Mouse (Mus musculus) cerebellum, postnatal 4 days (tissue): ENCODE data around the gene Serpinb6e.

Experiments
- DNase-seq, 2 experiments: peaks; one replicate each; pipeline ENCODE4 v3.0.0; 2022; ENCODE audit warnings: low spot score in 2 of 2, mixed read lengths in 1 of 2

Gene Serpinb6e

GRCm38 (mm10) chr13:33843308-33843707 is at the start of gene Serpinb6e:
Gene Serpinb6e (minus strand): TSS chr13:33843408.
- no peak for DNase-seq

DNA sequence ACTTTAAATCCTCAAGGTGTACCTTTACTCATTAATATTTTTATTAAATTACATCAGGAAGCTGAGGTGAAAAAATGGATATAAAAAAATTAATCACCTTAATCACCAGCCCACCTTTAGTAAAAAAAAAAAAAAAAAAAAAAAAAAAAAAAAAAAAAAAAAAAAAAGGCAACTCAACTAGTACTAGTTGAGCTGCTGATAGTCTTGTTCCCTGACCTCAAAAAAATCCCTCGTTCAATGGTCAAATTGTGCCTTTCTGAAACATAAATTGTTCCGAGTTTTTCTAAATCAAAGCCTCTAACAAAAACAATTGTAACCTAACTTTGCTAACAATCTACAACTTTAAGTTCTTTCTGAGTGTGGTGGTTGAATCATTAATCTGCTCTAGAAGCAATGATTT is 12.5 kb downstream of the Serpinb6e start:
- DNase-seq = no peak

DNA sequence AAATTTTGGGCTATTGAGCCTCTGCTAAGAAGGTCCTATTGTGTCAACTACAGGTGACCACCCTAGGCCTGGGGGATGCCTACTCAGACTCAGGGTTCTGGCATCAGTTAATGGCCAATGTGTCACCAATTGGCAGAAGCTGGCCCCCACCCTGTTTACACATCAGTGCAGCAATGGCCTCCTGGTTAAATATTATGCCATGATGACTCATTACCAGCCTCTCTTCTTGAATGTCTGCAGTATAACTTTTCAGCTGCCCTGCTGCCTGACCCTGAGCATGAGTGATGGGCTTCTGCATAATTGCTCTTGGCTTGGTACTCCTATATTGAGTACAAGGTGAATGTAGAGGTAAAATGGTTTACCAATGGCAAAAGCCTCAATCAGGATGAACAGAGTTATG is 19.8 kb downstream of the Serpinb6e start:
- no peak for DNase-seq

DNA sequence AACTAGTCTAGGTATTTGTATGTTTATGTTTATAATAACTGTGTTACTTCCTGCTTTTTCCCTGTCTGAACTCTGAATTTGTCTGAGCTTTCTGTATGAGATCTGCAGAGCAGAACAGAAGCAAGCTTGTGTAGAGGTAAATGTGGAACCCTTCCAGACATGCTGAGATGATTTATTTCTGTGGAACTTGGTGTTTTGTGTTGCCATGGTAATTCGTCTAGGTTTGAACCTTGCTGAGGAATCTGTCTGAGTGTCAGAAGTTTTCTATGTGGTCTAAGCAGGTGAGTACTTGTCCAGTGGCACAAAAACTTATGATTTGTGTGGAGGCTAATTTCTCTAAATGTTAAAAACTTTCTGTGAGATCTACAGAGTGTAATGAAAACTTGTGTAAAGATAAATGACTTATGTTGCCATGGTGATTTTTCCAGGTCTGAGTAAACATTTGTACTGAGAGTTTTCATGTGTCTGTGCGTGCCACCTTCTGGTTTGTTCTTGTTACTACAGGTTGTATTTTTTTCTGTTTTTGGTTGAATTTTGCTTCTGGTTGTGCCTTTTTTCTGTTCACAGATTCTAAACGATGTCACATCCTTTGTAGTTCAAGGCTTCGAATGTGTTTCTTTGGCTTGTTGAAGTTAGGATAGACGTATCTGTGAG is 21.6 kb downstream of the Serpinb6e start:
- DNase-seq = no peak
